Mouse (Mus musculus) intestine, embryonic 14.5 days (tissue): ENCODE results near the gene Esrrg. TPM values are rescaled to one million over a fixed set of nuclear protein-coding genes. Genes with fewer than 3 reads are reported as not detected.

Source experiments
- ATAC-seq: fragments of 200-750 bp; cut with Nextera tagmentation; replicated peaks from 2 replicates; pipeline ENCODE4 v1.8.0; 2017; ENCODE audit warnings: low read depth, moderate number of reproducible peaks, moderate TSS enrichment, moderate library complexity; ENCODE audit not compliant: low FRiP score, low TSS enrichment
- DNase-seq: peaks from one replicate; pipeline ENCODE4 v3.0.0-alpha.2; 2018; ENCODE audit warnings: low spot score
- H3K27ac ChIP-seq: fragments of 300-500 bp; sonication (generic); 2 replicates; pipeline ENCODE4 v1.5.1; 2014; ENCODE audit warnings: low read depth, mild to moderate bottlenecking, control low read depth
- H3K27me3 ChIP-seq: fragments of 300-500 bp; sonication (generic); replicated peaks from 2 replicates; pipeline ENCODE4 v1.6.1; 2014; ENCODE audit warnings: low read length, control low read depth; ENCODE audit not compliant: control insufficient read depth, insufficient read depth
- H3K36me3 ChIP-seq: fragments of 300-500 bp; sonication (generic); 2 replicates; pipeline ENCODE4 v1.6.1; 2014; ENCODE audit warnings: low read length, control low read depth; ENCODE audit not compliant: control insufficient read depth, insufficient read depth
- H3K4me1 ChIP-seq: fragments of 300-500 bp; sonication (generic); replicated peaks from 2 replicates; pipeline ENCODE4 v1.6.1; 2014; ENCODE audit warnings: low read length, control low read depth, mixed read lengths; ENCODE audit not compliant: control insufficient read depth, insufficient read depth
- H3K4me2 ChIP-seq: fragments of 300-500 bp; sonication (generic); 2 replicates; pipeline ENCODE4 v1.6.1; 2014; ENCODE audit warnings: low read length
- H3K4me3 ChIP-seq: fragments of 300-500 bp; sonication (generic); 2 replicates; pipeline ENCODE4 v1.5.1; 2014; ENCODE audit warnings: low read depth, low read length, control low read depth, mixed read lengths
- H3K9ac ChIP-seq: fragments of 300-500 bp; sonication (generic); 2 replicates; pipeline ENCODE4 v1.6.1; 2014; ENCODE audit warnings: mild to moderate bottlenecking, low read length
- H3K9me3 ChIP-seq: fragments of 300-500 bp; sonication (generic); 2 replicates; pipeline ENCODE4 v1.6.1; 2016; ENCODE audit warnings: low read length, control low read depth; ENCODE audit not compliant: control insufficient read depth
- WGBS: fragments of 180-500 bp; shearing (Covaris S2); extraction: QIAGEN DNeasy Blood & Tissue Kit; methylation state at CpG from one replicate; pipeline ENCODE4 v1.1.7; 2014; 5-methylcytosine and 5-hydroxymethylcytosine counted together
- polyA plus RNA-seq: library from polyadenylated mRNA; unstranded; fragments of >200 nt; fragmentation: Nextera tagmentation; extraction: Ambion mirVana; gene quantifications from 2 replicates; pipeline ENCODE4 v1.2.1, GENCODE M21; 2014

Esrrg gene
- polyA plus RNA-seq, 1 experiment from 2014 or later: 6.9 TPM

DNA sequence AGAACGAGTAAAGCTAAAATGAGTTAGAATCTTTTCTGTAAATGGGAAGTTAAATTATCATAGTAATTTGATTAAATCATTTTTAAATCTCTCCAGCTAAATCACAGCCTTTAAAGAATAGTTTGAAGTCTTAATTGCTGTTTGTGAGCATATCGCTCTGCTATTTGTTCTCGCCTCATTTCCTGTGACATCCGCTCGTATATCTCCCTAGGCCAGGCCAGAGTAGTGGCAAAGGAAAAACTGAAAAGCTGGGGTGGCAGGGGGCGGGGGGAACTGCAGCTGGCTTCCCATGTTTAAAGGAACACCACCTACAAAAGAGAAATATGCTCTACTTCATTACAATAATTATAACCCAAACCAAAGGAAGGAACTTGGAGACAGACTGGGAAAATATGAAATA is 598.8 kb downstream of the Esrrg start:
- Histone ChIP-seq H3K9me3 (no peaks in the 10 kb centered on the region), H3K4me2 (no peak overlapping the region), H3K4me3 (no peak overlapping the region), H3K4me1 (no peaks in the 10 kb centered on the region), H3K27ac (no peak overlapping the region), H3K9ac (no peak overlapping the region), H3K27me3 (no peaks in the 10 kb centered on the region), H3K36me3 (no peaks in the 10 kb centered on the region)
- DNase-seq: no peak
- WGBS: 67% methylated on average over 6 of the region's 6 CpGs
- no peak for ATAC-seq

DNA sequence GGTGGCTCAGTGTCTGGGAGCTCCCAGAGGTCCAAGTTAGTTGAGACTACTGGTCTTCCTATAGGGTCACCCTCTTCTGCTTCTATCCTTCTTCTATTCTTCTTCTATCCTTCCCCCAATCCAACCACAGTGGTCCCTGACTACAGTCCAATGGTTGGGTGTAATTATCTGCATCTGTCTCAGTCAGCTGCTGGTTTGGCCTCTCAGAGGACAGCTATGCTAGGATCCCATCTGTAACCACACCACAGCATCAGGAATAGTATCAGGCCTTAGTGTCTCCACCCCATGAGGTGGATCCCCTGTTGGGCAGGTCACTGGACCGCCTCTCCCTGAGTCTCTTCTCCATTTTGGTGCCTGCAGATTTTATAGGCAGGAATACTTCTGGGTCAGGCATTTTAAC is 600.4 kb downstream of the Esrrg start:
- H3K4me1 ChIP-seq: no peaks in the 10 kb centered on the region
- H3K27ac ChIP-seq: no peak overlapping the region
- no peak overlapping the region for H3K4me2 ChIP-seq
- no peaks in the 10 kb centered on the region for H3K27me3 ChIP-seq
- H3K9me3 ChIP-seq: no peaks in the 10 kb centered on the region
- H3K4me3 ChIP-seq: no peak overlapping the region
- ATAC-seq: no peak
- no peaks in the 10 kb centered on the region for H3K36me3 ChIP-seq
- DNase-seq: no peak
- WGBS: 83% methylated on average over 1 of the region's 1 CpGs
- no peak overlapping the region for H3K9ac ChIP-seq

DNA sequence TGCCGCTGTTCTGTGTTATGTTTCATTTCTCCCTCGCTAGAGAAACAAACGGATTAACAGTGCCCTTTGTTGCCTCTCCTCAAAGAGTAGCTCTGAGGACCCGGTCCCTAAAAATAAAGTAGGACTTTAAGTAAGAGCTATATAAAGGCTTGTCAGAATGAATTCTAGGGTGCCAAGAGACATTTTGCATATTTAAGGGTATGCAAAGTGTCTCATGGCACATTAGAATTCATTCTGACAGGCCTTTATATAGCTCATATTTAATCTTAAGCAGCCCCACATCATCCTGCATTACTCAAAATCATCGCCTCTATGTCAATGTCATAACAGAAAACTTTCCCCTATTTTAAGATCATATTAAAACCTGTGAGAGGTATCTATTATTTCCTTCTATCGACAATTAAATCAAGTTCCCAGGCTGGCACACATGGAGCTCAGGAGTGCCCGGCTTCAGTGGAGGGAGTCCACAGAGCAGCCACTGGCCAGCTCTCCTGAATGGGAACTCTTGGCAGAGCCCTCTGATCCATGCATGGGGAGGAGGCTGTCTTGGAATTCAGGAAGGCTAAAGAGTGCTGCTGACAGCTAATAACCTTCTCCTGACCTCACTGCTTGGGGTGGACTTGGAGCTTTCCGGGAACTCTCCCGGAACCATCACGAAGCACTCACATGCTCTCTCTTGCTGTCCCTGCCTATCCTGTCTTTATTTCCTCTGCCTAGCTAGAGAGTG is 606.5 kb downstream of the Esrrg start:
- no peaks in the 10 kb centered on the region for H3K4me1 ChIP-seq
- no peaks in the 10 kb centered on the region for H3K27me3 ChIP-seq
- no peak overlapping the region for H3K9ac ChIP-seq
- DNase-seq: no peak
- WGBS: 64% methylated on average over 10 of the region's 10 CpGs
- H3K4me3 ChIP-seq: no peak overlapping the region
- no peaks in the 10 kb centered on the region for H3K9me3 ChIP-seq
- H3K27ac ChIP-seq: no peak overlapping the region
- no peak overlapping the region for H3K4me2 ChIP-seq
- no peaks in the 10 kb centered on the region for H3K36me3 ChIP-seq
- ATAC-seq: no peak

DNA sequence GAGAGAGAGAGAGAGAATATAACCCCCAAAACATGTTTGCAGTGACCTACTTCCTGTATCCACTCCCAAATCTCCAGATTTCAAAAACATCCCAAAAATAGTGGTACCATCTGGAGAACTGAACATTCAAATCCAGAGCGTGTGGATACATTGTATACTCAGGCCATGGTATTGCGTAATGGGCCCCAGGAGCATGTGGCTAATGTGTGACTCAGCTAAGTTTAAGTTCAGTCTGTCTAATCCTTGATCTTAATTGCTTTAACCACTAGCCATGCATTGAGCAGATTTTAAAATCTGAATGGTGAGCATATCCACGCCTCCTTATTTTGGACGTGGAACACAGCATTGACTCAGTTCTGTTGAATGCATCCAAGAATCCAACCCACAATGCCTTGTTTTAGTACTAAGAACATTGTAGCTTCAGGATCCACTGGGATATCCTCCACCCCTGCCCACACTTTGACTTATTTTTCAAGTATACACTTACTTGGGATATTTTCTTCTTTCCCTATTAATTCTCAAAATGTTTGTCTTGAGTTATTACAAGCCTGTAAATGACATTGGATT is 612.7 kb downstream of the Esrrg start:
- no peak for DNase-seq
- 79% methylated on average over 4 of the region's 4 CpGs for WGBS
- Histone ChIP-seq H3K9me3 (no peaks in the 10 kb centered on the region), H3K36me3 (no peaks in the 10 kb centered on the region), H3K4me1 (no peaks in the 10 kb centered on the region), H3K9ac (no peak overlapping the region), H3K27ac (no peak overlapping the region), H3K4me2 (no peak overlapping the region), H3K4me3 (no peak overlapping the region), H3K27me3 (no peaks in the 10 kb centered on the region)
- no peak for ATAC-seq

DNA sequence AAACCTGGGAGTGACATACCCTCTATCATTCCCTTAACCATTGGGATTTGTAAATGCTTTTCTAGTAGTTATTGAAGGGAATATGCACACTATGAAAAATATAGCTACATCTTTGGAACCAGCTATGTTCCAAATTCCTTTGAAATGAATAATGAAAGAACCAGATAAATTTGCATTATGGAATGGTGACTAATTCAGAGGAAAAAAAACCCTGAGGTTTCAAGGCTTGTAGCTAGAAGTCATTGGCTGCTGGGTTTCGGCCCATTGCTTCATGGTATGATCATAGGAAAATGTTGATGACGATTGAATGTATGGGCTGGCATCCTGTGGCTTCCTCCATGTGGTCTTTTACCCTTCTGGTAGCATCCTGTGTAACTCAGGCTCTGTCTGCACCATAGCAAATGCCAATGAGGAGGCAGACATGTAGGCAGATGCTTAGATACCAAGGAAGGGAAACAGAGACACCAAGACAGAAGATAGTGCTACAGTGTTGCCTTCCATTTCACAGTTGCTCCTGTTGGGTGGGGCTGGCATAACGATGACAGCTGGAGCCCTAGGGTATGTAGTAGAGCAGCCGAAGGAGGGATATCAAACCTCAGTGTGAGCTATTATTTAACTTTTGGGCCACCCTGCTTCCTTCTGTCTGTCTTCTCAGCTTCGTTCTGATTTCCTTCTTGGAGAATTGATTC is 624.6 kb downstream of the Esrrg start:
- WGBS: 85% methylated on average over 5 of the region's 5 CpGs
- Histone ChIP-seq H3K9ac (no peak overlapping the region), H3K27ac (no peak overlapping the region), H3K4me1 (no peaks in the 10 kb centered on the region), H3K36me3 (no peaks in the 10 kb centered on the region), H3K9me3 (no peaks in the 10 kb centered on the region), H3K4me2 (no peak overlapping the region), H3K27me3 (no peaks in the 10 kb centered on the region), H3K4me3 (no peak overlapping the region)
- ATAC-seq (no peak), DNase-seq (no peak)

GRCm38 (mm10) chr1:188238636-188239035 is 630.0 kb downstream of the Esrrg start:
- no peaks in the 10 kb centered on the region for H3K9me3 ChIP-seq
- no peak overlapping the region for H3K4me2 ChIP-seq
- H3K27me3 ChIP-seq: no peaks in the 10 kb centered on the region
- ATAC-seq (no peak), DNase-seq (no peak)
- no peak overlapping the region for H3K9ac ChIP-seq
- H3K4me1 ChIP-seq: no peaks in the 10 kb centered on the region; the same call in 1 of the 2 replicates
- no peak overlapping the region for H3K27ac ChIP-seq
- H3K36me3 ChIP-seq: no peaks in the 10 kb centered on the region
- no peak overlapping the region for H3K4me3 ChIP-seq

DNA sequence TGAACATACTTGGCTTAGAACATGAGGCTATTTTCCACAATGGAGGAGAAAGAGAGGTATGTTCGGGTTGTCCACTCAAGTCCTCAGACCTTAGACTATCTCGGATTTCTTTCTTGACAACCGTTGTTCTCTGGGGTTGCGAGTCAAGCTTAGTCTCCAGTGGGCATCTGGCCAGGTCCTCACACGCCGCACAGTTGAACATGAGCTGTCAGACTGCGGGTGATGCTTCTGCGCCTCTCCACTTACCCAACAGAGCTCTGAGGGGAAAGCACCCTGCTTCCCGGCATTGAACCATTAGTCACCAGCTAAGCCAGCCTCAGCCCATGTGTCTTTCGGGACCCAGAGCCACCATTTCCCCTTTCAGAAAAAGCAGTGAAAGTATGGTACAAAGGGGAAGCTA is 633.2 kb downstream of the Esrrg start:
- DNase-seq: no peak

GRCm38 (mm10) chr1:188257500-188257899 is 648.9 kb downstream of the Esrrg start:
- Histone ChIP-seq H3K4me3 (no peak overlapping the region), H3K27ac (no peak overlapping the region), H3K36me3 (no peaks in the 10 kb centered on the region), H3K4me1 (no peaks in the 10 kb centered on the region), H3K4me2 (no peak overlapping the region), H3K9ac (no peak overlapping the region), H3K27me3 (no peaks in the 10 kb centered on the region), H3K9me3 (no peaks in the 10 kb centered on the region)
- DNase-seq (no peak), ATAC-seq (no peak)
- 80% methylated on average over 7 of the region's 7 CpGs for WGBS

More for the DNA sequence above, 633.2 kb downstream of the Esrrg start:
- no peaks in the 10 kb centered on the region for H3K27me3 ChIP-seq
- no peak overlapping the region for H3K4me2 ChIP-seq
- H3K36me3 ChIP-seq: no peaks in the 10 kb centered on the region
- H3K9ac ChIP-seq: no peak overlapping the region
- no peak for ATAC-seq
- WGBS: 91% methylated on average over 10 of the region's 10 CpGs
- H3K9me3 ChIP-seq: no peaks in the 10 kb centered on the region
- H3K4me3 ChIP-seq: no peak overlapping the region
- no peaks in the 10 kb centered on the region; the same call in 1 of the 2 replicates for H3K4me1 ChIP-seq
- no peak overlapping the region for H3K27ac ChIP-seq
